Mouse (Mus musculus) limb, embryonic 10.5 days (tissue): ENCODE measurements around the gene Cacna2d3. TPM values are rescaled to one million over a fixed set of nuclear protein-coding genes. Genes with fewer than 3 reads are reported as not detected.

Source experiments
- DNase-seq: peaks from one replicate; pipeline ENCODE4 v3.0.0-alpha.2; 2017; ENCODE audit warnings: low spot score
- H3K27ac ChIP-seq: fragments of 300-500 bp; sonication (generic); 2 replicates; pipeline ENCODE4 v1.5.1; 2016; ENCODE audit warnings: mild to moderate bottlenecking
- H3K27me3 ChIP-seq: fragments of 300-500 bp; sonication (generic); 2 replicates; pipeline ENCODE4 v1.6.1; 2016; ENCODE audit warnings: low read depth, mild to moderate bottlenecking; ENCODE audit not compliant: poor library complexity, severe bottlenecking
- H3K36me3 ChIP-seq: fragments of 300-500 bp; sonication (generic); 2 replicates; pipeline ENCODE4 v1.6.1; 2016; ENCODE audit warnings: mild to moderate bottlenecking, moderate library complexity
- H3K4me1 ChIP-seq: fragments of 300-500 bp; sonication (generic); 2 replicates; pipeline ENCODE4 v1.6.1; 2016
- H3K4me3 ChIP-seq: fragments of 300-500 bp; sonication (generic); 2 replicates; pipeline ENCODE4 v1.5.1; 2016; ENCODE audit warnings: mild to moderate bottlenecking, moderate library complexity
- H3K9me3 ChIP-seq: fragments of 300-500 bp; sonication (generic); replicated peaks from 2 replicates; pipeline ENCODE4 v1.6.1; 2016; ENCODE audit warnings: mild to moderate bottlenecking
- WGBS: fragments of 180-500 bp; shearing (Covaris S2); methylation state at CpG from one replicate; pipeline ENCODE4 v1.1.7; 2016; 5-methylcytosine and 5-hydroxymethylcytosine counted together
- polyA plus RNA-seq: library from polyadenylated mRNA; unstranded; fragments of >200 nt; fragmentation: Nextera tagmentation; extraction: Ambion mirVana; gene quantifications from 2 replicates; pipeline ENCODE4 v1.2.1, GENCODE M21; 2016

Gene Cacna2d3
- polyA plus RNA-seq, 1 experiment from 2014 or later, result 0.86 TPM

DNA sequence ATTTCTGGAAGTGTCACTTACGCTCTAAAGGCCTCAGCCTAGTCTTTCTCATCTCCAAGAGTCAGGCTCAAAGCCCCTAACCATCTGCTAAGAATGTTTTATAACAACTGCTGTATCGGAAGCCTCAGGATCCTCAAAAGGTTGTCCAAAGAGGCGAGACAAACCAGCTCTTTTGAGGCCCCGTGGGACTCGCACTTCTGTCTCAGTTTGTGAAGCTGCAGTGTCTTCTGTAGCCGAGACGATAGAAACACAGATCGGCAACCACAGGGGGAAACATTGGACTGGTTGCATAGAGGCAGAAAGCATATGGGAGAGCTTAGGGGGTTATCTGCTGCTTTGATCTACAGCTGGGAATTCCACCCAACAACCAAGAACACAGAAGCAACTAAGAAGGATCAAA, 327.9 kb downstream of the Cacna2d3 start:
- Histone ChIP-seq H3K4me3 (no peak overlapping the region), H3K27ac (no peak overlapping the region), H3K9me3 (no peaks in the 10 kb centered on the region), H3K36me3 (no peaks in the 10 kb centered on the region), H3K4me1 (peaks cover 10% of the 10 kb centered on the region; the same call in 1 of the 2 replicates), H3K27me3 (no peaks in the 10 kb centered on the region)
- no peak for DNase-seq
- 77% methylated on average over 8 of the region's 8 CpGs for WGBS

DNA sequence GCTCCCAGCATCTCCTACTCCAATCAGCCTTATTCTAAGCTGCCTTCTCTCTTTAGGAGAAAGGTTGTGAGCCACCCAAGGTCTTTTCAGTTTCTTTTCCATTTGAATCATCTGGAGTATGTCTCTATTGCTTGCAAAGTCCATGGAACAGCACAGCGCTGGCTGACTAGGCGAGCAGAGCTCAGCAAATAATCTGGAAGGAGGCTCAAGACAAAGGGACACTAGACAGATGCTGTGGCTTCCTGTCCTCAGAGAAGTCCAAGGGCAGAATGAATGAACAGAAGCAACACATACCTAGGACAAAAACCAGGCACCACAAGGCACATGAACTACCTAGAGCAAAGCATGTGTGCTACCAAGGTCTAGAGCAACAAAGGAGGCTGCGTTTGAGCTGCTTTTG, 328.8 kb downstream of the Cacna2d3 start:
- Histone ChIP-seq H3K27me3 (no peaks in the 10 kb centered on the region), H3K4me1 (peaks cover 10% of the 10 kb centered on the region; the same call in 1 of the 2 replicates), H3K27ac (no peak overlapping the region), H3K9me3 (no peaks in the 10 kb centered on the region), H3K4me3 (no peak overlapping the region), H3K36me3 (no peaks in the 10 kb centered on the region)
- DNase-seq, result no peak
- 92% methylated on average over 3 of the region's 3 CpGs for WGBS

DNA sequence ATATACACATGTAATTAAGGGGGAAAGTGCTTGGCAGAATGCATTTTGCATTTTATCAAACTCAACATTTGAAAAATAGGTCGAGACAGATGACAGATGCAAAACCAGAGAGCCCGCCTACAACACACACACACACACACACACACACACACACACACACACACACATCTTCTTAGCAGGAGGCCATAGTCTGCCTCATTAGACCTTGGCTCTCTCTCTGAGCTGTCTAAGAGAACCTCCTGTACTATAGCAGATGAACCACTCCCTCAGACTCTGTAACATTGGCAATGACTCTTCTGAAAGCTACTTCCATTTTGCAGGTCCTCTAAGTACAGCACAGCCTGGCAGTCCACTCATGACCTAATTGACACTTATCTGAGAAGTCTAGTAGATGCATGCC, 330.2 kb downstream of the Cacna2d3 start:
- H3K36me3 ChIP-seq, result no peaks in the 10 kb centered on the region

DNA sequence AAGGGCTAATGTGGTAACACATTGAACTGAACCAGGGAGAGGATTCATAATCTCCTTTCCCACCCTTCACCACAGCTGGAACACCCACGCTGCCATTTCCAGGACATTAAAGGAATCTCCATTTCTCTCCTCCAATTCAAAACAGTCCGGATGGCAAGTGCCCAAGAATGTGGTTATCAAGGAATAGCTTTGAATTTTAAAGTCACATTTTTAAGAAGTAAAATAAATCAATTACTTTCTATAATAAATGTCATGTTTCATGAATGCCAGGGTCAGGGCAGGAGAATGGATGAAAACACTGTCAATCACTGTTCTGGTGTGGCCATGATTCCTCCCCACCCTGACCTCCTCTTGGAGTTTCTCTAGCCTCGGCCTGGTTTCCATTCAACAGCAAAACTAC, 333.9 kb downstream of the Cacna2d3 start:
- Histone ChIP-seq H3K27ac (no peak overlapping the region), H3K36me3 (no peaks in the 10 kb centered on the region), H3K27me3 (no peaks in the 10 kb centered on the region), H3K4me1 (no peaks in the 10 kb centered on the region), H3K9me3 (no peaks in the 10 kb centered on the region), H3K4me3 (no peak overlapping the region)
- WGBS, result 91% methylated on average over 3 of the region's 3 CpGs
- DNase-seq, result no peak

More for the DNA sequence above, 330.2 kb downstream of the Cacna2d3 start:
- no peak overlapping the region for H3K27ac ChIP-seq
- H3K9me3 ChIP-seq, result no peaks in the 10 kb centered on the region
- no peak for DNase-seq
- peaks cover 10% of the 10 kb centered on the region; the same call in 1 of the 2 replicates for H3K4me1 ChIP-seq
- H3K27me3 ChIP-seq, result no peaks in the 10 kb centered on the region
- WGBS, result 94% methylated on average over 2 of the region's 2 CpGs
- no peak overlapping the region for H3K4me3 ChIP-seq

DNA sequence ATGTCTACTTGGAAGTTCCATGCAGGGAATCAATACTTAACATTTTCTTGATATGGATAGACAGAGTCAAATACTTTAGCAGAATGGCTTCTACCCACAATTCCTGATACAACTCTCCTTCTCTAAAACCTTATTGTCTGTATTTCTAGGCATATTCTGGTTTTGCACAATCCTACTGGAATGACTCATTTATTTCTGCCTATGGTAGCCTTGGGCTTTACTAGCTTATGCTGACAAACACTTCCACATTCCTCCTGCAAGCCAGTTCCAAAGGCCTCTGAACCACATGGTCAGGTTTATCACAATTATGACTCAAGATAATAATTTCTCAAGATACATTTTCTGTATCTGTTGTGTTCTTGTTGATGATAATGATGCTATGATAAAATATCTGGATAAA, 336.2 kb downstream of the Cacna2d3 start:
- H3K36me3 ChIP-seq, result no peaks in the 10 kb centered on the region
- no peak overlapping the region for H3K4me3 ChIP-seq
- DNase-seq, result no peak
- no peak overlapping the region for H3K27ac ChIP-seq
- H3K9me3 ChIP-seq, result no peaks in the 10 kb centered on the region
- H3K4me1 ChIP-seq, result no peaks in the 10 kb centered on the region
- H3K27me3 ChIP-seq, result no peaks in the 10 kb centered on the region

DNA sequence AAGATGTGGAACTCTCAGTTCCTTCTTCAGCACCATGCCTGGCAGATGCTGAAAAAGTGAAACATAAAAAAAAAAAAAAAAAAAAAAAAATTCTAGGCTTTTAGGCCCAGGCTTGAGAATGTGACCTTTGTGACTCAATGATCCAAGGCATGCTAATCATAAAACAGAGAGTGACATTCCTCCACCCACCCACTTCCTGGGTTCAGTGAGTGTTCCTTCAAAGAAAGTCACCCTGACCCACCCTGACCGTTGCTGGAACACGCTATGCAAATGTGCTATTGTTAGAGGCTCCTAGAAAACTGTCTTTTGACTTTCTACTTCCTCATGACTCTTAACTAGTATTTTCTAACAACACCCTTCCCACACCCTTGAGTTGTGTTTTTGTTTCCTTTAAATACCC, 338.9 kb downstream of the Cacna2d3 start:
- no peaks in the 10 kb centered on the region for H3K9me3 ChIP-seq
- H3K4me3 ChIP-seq, result no peak overlapping the region
- H3K36me3 ChIP-seq, result no peaks in the 10 kb centered on the region
- H3K4me1 ChIP-seq, result no peaks in the 10 kb centered on the region
- H3K27me3 ChIP-seq, result no peaks in the 10 kb centered on the region
- H3K27ac ChIP-seq, result no peak overlapping the region
- no peak for DNase-seq
- 91% methylated on average over 2 of the region's 2 CpGs for WGBS

DNA sequence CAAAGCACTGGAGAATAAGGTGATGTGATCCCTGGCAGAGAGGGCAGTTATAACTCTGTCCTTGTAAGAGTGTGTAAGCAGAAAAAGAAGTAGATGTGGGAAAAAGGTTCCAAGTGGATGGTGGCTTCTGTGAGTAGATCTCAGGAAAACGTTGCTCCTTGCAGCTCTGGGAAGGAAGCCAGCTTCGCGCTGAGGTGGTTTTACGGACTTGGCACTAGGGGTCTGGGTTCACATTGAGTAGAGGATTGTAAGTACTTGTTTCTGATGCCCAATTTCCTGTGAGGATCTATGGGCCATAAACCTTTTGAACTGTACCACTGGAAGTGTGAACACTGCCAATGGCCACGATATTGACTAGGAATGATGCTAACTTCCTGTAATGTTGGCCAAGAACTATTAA, 354.8 kb downstream of the Cacna2d3 start:
- Histone ChIP-seq H3K27me3 (no peaks in the 10 kb centered on the region), H3K4me3 (no peak overlapping the region), H3K4me1 (no peaks in the 10 kb centered on the region), H3K27ac (no peak overlapping the region), H3K9me3 (no peaks in the 10 kb centered on the region), H3K36me3 (no peaks in the 10 kb centered on the region)
- WGBS, result 77% methylated on average over 5 of the region's 5 CpGs
- DNase-seq, result no peak

DNA sequence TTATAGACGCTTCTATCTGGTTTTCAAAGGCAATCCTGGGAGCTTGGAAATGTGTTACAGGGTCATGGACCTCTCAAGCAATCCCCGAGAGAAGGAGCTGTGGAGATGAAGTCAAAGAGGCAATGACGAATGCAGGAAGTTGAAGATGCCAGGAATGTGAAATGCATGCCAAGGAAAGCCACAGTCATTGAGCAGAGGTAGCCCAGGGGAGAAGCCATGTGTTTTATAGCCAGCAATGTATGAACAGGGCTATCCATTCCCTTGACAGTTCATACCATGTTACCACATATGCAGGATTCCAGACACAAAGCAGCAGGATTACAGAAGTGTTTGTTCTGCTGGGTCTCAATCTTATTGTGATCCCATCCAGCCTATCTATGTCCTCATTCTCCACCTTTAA, 359.2 kb downstream of the Cacna2d3 start:
- no peak overlapping the region for H3K27ac ChIP-seq
- 63% methylated on average over 3 of the region's 3 CpGs for WGBS

DNA sequence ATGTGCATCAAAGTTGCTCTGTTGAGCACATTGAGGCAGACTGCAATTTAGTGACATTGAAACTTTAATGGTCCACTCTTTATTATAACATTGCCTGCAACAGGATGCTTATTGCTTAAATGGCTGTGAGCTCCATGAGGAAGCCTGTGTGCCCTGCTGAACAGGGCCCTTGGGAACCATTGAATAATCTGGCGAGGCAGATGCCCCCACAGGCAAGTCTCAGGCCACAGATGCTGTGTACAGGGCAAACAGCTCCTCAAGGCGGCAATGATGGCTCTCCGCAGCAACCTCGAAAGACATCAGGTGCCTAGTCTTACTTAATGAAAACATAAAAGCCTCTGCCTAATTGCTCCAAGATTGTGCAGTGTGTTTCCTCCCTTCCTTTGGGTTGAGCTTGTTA, 371.0 kb downstream of the Cacna2d3 start:
- no peaks in the 10 kb centered on the region for H3K36me3 ChIP-seq
- 49% methylated on average over 4 of the region's 4 CpGs for WGBS
- DNase-seq, result no peak
- H3K9me3 ChIP-seq, result no peaks in the 10 kb centered on the region
- H3K27ac ChIP-seq, result no peak overlapping the region
- no peak overlapping the region for H3K4me3 ChIP-seq
- H3K4me1 ChIP-seq, result peaks cover 15% of the 10 kb centered on the region
- no peaks in the 10 kb centered on the region for H3K27me3 ChIP-seq

More for the DNA sequence above, 359.2 kb downstream of the Cacna2d3 start:
- no peak for DNase-seq
- no peaks in the 10 kb centered on the region for H3K27me3 ChIP-seq
- no peak overlapping the region for H3K4me3 ChIP-seq
- no peaks in the 10 kb centered on the region for H3K9me3 ChIP-seq
- no peaks in the 10 kb centered on the region for H3K4me1 ChIP-seq
- H3K36me3 ChIP-seq, result no peaks in the 10 kb centered on the region

DNA sequence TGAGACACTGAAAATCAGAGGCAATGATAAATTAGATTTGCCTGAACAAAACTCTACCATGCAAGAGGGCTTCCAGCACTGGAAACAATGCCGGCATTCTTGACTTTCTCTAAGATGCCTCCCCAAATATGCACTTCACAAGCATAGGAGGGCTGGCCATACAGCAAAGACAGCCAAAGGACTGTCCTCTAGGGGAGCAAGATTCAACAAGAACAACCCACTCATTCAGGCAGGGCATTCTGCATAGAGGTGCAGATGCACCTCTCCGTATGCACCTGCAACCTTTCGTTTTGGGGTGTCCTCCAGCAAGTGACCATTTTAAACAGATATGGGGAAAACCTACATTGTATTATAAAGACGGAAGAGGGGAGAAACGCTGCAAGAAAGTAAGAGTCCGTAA, 380.1 kb downstream of the Cacna2d3 start:
- 0 out of 2 replicates have a peak, but pooled peaks cover 4% of the 10 kb centered on the region for H3K4me1 ChIP-seq
- no peaks in the 10 kb centered on the region for H3K9me3 ChIP-seq
- DNase-seq, result no peak
- H3K27me3 ChIP-seq, result no peaks in the 10 kb centered on the region
- no peak overlapping the region for H3K27ac ChIP-seq
- H3K4me3 ChIP-seq, result no peak overlapping the region
- WGBS, result 89% methylated on average over 6 of the region's 6 CpGs
- no peaks in the 10 kb centered on the region for H3K36me3 ChIP-seq

DNA sequence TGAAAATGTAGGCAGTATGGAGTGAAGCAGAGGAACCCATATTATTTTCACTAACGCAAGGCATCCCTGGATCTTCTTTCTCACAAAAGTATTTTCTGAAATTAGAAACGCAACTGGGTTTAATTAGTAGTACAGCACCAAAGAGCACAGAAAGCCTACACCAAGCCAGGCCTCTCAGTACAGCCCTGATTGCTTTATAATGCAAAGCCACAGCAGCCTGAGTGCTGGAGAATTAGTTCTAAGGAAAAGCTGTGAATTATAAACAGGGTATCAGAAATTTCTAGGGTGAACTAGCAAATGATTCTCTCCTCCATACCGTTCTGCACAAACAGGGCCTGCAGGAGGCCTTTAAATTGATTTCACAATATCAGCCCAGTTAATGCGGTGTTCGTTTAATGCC, 380.9 kb downstream of the Cacna2d3 start:
- WGBS, result 70% methylated on average over 5 of the region's 5 CpGs
- no peaks in the 10 kb centered on the region for H3K9me3 ChIP-seq
- DNase-seq, result no peak
- H3K36me3 ChIP-seq, result no peaks in the 10 kb centered on the region
- H3K4me3 ChIP-seq, result no peak overlapping the region
- H3K4me1 ChIP-seq, result 0 out of 2 replicates have a peak, but pooled peaks cover 4% of the 10 kb centered on the region
- no peaks in the 10 kb centered on the region for H3K27me3 ChIP-seq
- no peak overlapping the region for H3K27ac ChIP-seq

DNA sequence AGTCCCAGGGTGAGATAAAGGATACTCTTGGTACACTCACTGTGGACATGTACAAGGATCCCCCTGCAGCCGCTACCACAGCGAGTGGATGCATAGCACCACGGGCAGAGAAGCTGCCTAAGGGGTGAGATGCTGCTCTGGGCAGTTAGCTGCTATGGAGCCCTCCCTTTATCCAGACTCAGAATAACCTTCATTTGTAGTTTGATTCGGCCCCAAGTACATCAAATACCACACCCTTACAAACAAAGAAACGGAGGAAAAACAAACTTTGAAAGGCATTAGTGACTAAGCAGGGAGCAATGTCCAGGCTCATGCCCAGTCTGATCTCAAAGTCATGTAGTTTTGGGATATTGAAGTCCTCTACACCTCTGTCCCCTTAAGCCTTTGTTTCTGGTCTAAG, 386.8 kb downstream of the Cacna2d3 start:
- no peaks in the 10 kb centered on the region for H3K27me3 ChIP-seq
- H3K9me3 ChIP-seq, result no peaks in the 10 kb centered on the region
- H3K36me3 ChIP-seq, result no peaks in the 10 kb centered on the region
- H3K27ac ChIP-seq, result no peak overlapping the region
- 91% methylated on average over 5 of the region's 5 CpGs for WGBS
- H3K4me1 ChIP-seq, result no peaks in the 10 kb centered on the region
- DNase-seq, result no peak
- no peak overlapping the region for H3K4me3 ChIP-seq

DNA sequence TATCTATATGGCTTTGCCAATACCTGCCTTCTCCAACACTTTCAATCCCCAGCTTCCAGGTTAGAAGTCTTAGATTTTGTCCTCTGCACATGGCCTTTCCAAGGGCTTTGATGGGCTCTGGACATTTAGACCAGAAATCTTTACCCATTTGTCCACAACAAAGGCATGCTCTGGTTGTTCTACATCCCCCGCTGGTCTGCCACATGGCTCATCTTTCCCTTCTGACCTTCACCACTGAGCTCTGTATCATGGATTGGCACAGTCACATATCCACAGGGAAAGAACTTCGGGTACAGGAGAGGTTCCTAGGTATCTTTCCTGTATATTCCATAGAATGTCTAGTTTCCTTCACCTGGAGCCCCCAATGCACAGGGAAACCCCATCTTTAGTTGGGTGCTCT, 387.4 kb downstream of the Cacna2d3 start:
- Histone ChIP-seq H3K27me3 (no peaks in the 10 kb centered on the region), H3K9me3 (no peaks in the 10 kb centered on the region), H3K27ac (no peak overlapping the region), H3K4me3 (no peak overlapping the region), H3K4me1 (no peaks in the 10 kb centered on the region), H3K36me3 (no peaks in the 10 kb centered on the region)
- no peak for DNase-seq
- WGBS, result 87% methylated on average over 2 of the region's 2 CpGs

DNA sequence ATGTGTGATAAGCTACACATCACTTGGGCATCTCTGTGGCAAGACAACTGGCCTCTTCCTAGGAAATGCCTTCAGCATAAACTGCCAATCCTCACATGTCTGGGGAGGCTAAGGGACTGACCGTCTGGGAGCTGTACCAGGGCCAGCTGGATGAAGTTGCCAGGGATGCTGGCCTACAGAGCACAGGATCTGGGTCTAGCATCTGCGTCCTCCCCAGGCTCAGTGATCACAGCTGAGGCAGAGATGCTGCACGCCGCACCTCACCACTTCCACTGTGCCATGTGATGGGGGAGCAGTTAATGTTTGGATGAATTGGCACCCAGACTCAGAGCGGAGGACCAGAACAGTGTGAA, 397.3 kb downstream of the Cacna2d3 start:
- no peak for DNase-seq
- WGBS, result 89% methylated on average over 5 of the region's 5 CpGs
- no peak overlapping the region for H3K4me3 ChIP-seq
- H3K27ac ChIP-seq, result no peak overlapping the region
- no peaks in the 10 kb centered on the region for H3K9me3 ChIP-seq
- no peaks in the 10 kb centered on the region for H3K27me3 ChIP-seq
- H3K4me1 ChIP-seq, result no peaks in the 10 kb centered on the region
- H3K36me3 ChIP-seq, result no peaks in the 10 kb centered on the region
